Mouse (Mus musculus) midbrain, postnatal 0 days (tissue): ENCODE measurements at regions not wholly inside any gene's neighbourhood (a gene's known extent, or its start where the extent isn't known, plus 50 kb on each side); places are given as distances from the start of the nearest gene placed in this dataset.

Experiments used
- ATAC-seq: fragments of 200-750 bp; cut with Nextera tagmentation; 2 replicates; pipeline ENCODE4 v1.8.0; 2017; ENCODE audit warnings: moderate number of reproducible peaks, mild to moderate bottlenecking, moderate TSS enrichment, moderate library complexity; ENCODE audit not compliant: low FRiP score
- DNase-seq: peaks from one replicate; pipeline ENCODE4 v3.0.0-alpha.2; 2015; ENCODE audit warnings: low spot score
- H3K27ac ChIP-seq: fragments of 300-500 bp; sonication (generic); 2 replicates; pipeline ENCODE4 v1.5.1; 2014; ENCODE audit warnings: low read depth, mild to moderate bottlenecking, low read length, mixed read lengths
- H3K27me3 ChIP-seq: fragments of 300-500 bp; sonication (generic); 2 replicates; pipeline ENCODE4 v1.6.1; 2014; ENCODE audit warnings: low read length, control low read depth, mixed read lengths; ENCODE audit not compliant: insufficient read depth
- H3K36me3 ChIP-seq: fragments of 300-500 bp; sonication (generic); 2 replicates; pipeline ENCODE4 v1.6.1; 2014; ENCODE audit warnings: low read length, control low read depth, mixed read lengths; ENCODE audit not compliant: insufficient read depth
- H3K4me1 ChIP-seq: fragments of 300-500 bp; sonication (generic); 2 replicates; pipeline ENCODE4 v1.6.1; 2014; ENCODE audit warnings: mild to moderate bottlenecking, control low read depth, antibody characterized with exemption, low read length, mixed read lengths; ENCODE audit not compliant: insufficient read depth
- H3K4me2 ChIP-seq: fragments of 300-500 bp; sonication (generic); 2 replicates; pipeline ENCODE4 v1.6.1; 2014; ENCODE audit warnings: low read depth, mild to moderate bottlenecking, low read length, mixed read lengths; ENCODE audit not compliant: poor library complexity, severe bottlenecking
- H3K4me3 ChIP-seq: fragments of 300-500 bp; sonication (generic); 2 replicates; pipeline ENCODE4 v1.5.1; 2014; ENCODE audit warnings: low read depth, mild to moderate bottlenecking, low read length, moderate library complexity
- H3K9ac ChIP-seq: fragments of 300-500 bp; sonication (generic); replicated peaks from 2 replicates; pipeline ENCODE4 v1.6.1; 2014; ENCODE audit warnings: mild to moderate bottlenecking, low read length, moderate library complexity, mixed read lengths; ENCODE audit not compliant: poor library complexity, severe bottlenecking
- H3K9me3 ChIP-seq: fragments of 300-500 bp; sonication (generic); 2 replicates; pipeline ENCODE4 v1.6.1; 2016; ENCODE audit warnings: low read length, control low read depth
- CTCF ChIP-seq: IDR thresholded peaks from 2 replicates; pipeline ENCODE4 v1.5.1; 2016; ENCODE audit warnings: antibody characterized with exemption, mild to moderate bottlenecking
- WGBS: fragments of 180-500 bp; shearing (Covaris S2); extraction: QIAGEN DNeasy Blood & Tissue Kit; methylation state at CpG from one replicate; pipeline ENCODE4 v1.1.7; 2014; 5-methylcytosine and 5-hydroxymethylcytosine counted together

GRCm38 (mm10) chr17:54701346-54702108 is 402.7 kb upstream of the Slc5a7 start:
- H3K27ac ChIP-seq, result no peak overlapping the region
- WGBS, result 20% methylated on average over 6 of the region's 6 CpGs

GRCm38 (mm10) chr17:54694637-54695036 is 395.8 kb upstream of the Slc5a7 start:
- TF ChIP-seq CTCF, result no peak
- H3K36me3 ChIP-seq, result no peaks in the 10 kb centered on the region
- ATAC-seq (no peak), DNase-seq (no peak)
- H3K4me3 ChIP-seq, result no peak overlapping the region
- H3K27ac ChIP-seq, result no peak overlapping the region
- H3K4me2 ChIP-seq, result no peak overlapping the region
- no peak overlapping the region for H3K9ac ChIP-seq
- H3K4me1 ChIP-seq, result no peaks in the 10 kb centered on the region
- H3K9me3 ChIP-seq, result no peaks in the 10 kb centered on the region
- no peaks in the 10 kb centered on the region for H3K27me3 ChIP-seq

More at GRCm38 (mm10) chr17:54701346-54702108, 402.7 kb upstream of the Slc5a7 start:
- Histone ChIP-seq H3K4me2 (no peak overlapping the region), H3K4me1 (no peaks in the 10 kb centered on the region), H3K36me3 (no peaks in the 10 kb centered on the region), H3K9ac (no peak overlapping the region), H3K9me3 (no peaks in the 10 kb centered on the region), H3K27me3 (no peaks in the 10 kb centered on the region), H3K4me3 (no peak overlapping the region)
- no peak for TF ChIP-seq CTCF
- ATAC-seq (no peak), DNase-seq (no peak)

- Histone ChIP-seq H3K27me3 (no peaks in the 10 kb centered on the region), H3K27ac (no peak overlapping the region), H3K4me3 (no peak overlapping the region), H3K4me1 (no peaks in the 10 kb centered on the region), H3K4me2 (no peak overlapping the region), H3K36me3 (no peaks in the 10 kb centered on the region), H3K9me3 (no peaks in the 10 kb centered on the region), H3K9ac (no peak overlapping the region)
- ATAC-seq (no peak), DNase-seq (no peak)
- WGBS, result 64% methylated on average over 2 of the region's 2 CpGs
- TF ChIP-seq CTCF, result no peak
These were observed 386.6 kb upstream of the Slc5a7 start for GRCm38 (mm10) chr17:54685143-54686040.

DNA sequence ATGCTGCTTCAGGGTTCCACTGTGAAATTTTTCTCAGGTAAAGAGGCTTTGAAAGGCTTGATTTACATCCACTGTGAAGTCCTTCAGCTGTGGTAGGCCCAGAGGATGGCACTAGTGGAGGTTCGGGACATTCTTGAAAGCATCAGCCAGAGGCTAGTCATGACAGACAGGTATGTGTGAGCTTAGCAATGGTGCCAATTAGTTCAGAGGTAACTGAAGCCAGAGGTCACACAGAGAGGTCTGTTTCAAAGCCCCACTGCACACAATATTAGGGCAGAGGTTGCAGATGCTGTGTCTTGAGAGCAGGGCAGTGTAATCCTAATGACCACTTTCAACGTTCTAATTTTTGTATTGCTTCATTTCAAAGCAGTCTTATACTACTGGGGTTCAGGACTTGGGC is 379.3 kb upstream of the Slc5a7 start:
- WGBS, result 62% methylated on average over 2 of the region's 2 CpGs
- H3K36me3 ChIP-seq, result no peaks in the 10 kb centered on the region
- no peak for ATAC-seq

DNA sequence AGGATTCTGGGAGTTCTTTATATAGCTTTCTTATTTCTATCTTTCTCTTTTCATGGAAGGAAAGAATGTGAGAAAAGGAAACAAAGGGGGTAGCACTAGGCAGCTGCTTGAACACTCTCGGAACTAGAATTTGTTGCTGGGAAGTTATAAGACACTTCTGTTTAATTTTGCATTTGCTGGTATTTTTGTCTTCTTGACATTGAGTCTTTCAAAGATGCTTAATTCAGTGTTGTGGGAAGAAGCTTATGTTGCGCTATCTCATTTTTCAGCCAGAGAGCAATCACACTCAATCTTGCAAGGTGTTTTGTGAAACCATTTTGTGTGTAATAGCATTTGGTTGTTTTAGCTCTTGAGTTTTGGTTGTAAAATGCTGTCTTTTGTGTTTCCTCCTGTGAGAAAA is 370.7 kb upstream of the Slc5a7 start:
- Histone ChIP-seq H3K9ac (no peak overlapping the region), H3K27ac (no peak overlapping the region), H3K9me3 (no peaks in the 10 kb centered on the region), H3K27me3 (no peaks in the 10 kb centered on the region), H3K36me3 (no peaks in the 10 kb centered on the region), H3K4me2 (no peak overlapping the region), H3K4me3 (no peak overlapping the region), H3K4me1 (no peaks in the 10 kb centered on the region)
- WGBS, result 75% methylated on average over 2 of the region's 2 CpGs
- DNase-seq (no peak), ATAC-seq (no peak)
- no peak for TF ChIP-seq CTCF

More for the DNA sequence above, 379.3 kb upstream of the Slc5a7 start:
- Histone ChIP-seq H3K9me3 (no peaks in the 10 kb centered on the region), H3K4me2 (no peak overlapping the region), H3K27ac (no peak overlapping the region), H3K9ac (no peak overlapping the region), H3K27me3 (no peaks in the 10 kb centered on the region), H3K4me3 (no peak overlapping the region), H3K4me1 (no peaks in the 10 kb centered on the region)
- DNase-seq, result no peak
- no peak for TF ChIP-seq CTCF
